Mouse (Mus musculus): ENCODE data around the gene Sh2d1a.

Sh2d1a gene

GRCm38 (mm10) chrX:42502291-42503043 lies at the start of gene Sh2d1a:
Gene Sh2d1a (plus strand): TSS chrX:42502453.
- DNase-seq (ENCODE audit: low read depth, low spot score), result no peak

GRCm38 (mm10) chrX:42453001-42453400 lies 49.3 kb upstream of the Sh2d1a start:
- no peak for DNase-seq (ENCODE audit: low read depth, low spot score)

GRCm38 (mm10) chrX:42454533-42454932 lies 47.7 kb upstream of the Sh2d1a start:
- DNase-seq (ENCODE audit: low read depth, low spot score), result no peak

GRCm38 (mm10) chrX:42489446-42489845 lies 12.8 kb upstream of the Sh2d1a start, which contains the start of gene Tex13c2:
Gene Tex13c2 (plus strand): TSS chrX:42489691.
- no peak for DNase-seq (ENCODE audit: low read depth, low spot score)

GRCm38 (mm10) chrX:42490336-42490735 lies 11.9 kb upstream of the Sh2d1a start:
- peak; percentile 49 for DNase-seq (ENCODE audit: low read depth, low spot score)

- DNase-seq (ENCODE audit: low read depth, low spot score), result no peak
Measured at GRCm38 (mm10) chrX:42500538-42500937, 1.7 kb upstream of the Sh2d1a start.

DNA sequence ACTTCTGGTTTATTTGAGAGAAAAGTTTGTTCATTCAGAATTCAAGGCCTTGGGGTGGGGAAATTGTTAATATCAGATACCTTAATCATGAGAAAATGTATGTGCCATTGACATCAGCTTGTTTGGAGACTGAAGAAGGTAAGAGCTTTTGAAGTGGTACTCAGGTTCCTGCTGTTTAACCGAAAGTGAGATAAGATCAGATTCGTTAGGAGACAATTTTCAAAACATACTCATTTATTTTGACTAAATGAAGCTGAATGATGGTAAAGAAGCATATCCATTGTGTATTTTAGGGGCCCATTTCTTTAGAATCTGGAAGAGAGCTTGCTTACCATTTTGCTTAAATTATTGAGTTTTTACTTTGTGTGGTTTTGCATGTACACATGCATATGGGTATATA lies 8.9 kb downstream of the Sh2d1a start:
- DNase-seq (ENCODE audit: low read depth, low spot score), result no peak

GRCm38 (mm10) chrX:42512567-42512966 lies 10.3 kb downstream of the Sh2d1a start:
- DNase-seq (ENCODE audit: low read depth, low spot score), result no peak

- no peak for DNase-seq (ENCODE audit: low read depth, low spot score)
Measured at GRCm38 (mm10) chrX:42522868-42523267, 20.6 kb downstream of the Sh2d1a start.

GRCm38 (mm10) chrX:42530703-42531102 lies 28.4 kb downstream of the Sh2d1a start:
- peak; percentile 31 for DNase-seq (ENCODE audit: low read depth, low spot score)

- peak; percentile 95 for DNase-seq (ENCODE audit: low read depth, low spot score)
Measured at GRCm38 (mm10) chrX:42540030-42540755, 37.9 kb downstream of the Sh2d1a start.

GRCm38 (mm10) chrX:42540756-42541053 lies 38.5 kb downstream of the Sh2d1a start:
- DNase-seq (ENCODE audit: low read depth, low spot score), result peak; percentile 91

DNA sequence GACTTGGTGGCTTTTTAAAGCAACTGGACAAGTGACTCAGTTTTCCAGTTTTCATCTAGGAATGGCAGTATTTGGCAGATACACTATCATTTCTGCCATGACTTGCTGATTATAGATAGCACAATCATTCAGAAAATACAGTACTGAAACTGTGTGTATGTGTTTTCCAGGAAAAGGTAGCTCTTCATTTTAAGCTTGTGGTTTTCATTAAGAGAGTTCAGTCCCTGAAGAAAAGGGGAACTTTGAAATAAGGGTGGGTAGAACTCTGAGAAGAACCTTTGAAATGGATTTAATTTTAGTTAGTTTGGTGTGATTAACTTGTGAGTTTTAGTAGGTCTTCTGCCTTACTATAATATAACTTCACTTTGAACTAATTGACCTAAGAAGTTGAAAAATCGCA lies 42.8 kb downstream of the Sh2d1a start:
- no peak for DNase-seq (ENCODE audit: low read depth, low spot score)

DNA sequence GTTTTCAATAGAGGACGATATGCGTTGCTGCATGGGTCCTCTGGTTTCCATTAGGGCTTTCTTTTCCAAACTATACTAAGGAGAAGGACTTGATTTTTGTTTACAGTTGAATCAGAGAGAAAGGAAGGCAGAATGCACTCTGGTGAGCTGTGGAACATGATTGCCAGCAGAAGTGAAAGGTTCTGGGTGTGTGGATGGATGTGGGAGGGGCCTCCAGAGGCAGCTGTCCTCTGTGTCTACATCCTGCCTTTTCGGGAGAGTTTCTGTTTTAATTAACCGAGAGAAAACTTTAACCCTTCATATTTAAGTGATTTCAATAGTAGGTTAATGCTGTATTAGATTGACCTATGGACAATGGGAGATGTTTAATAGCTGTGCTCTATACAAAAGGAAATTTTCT lies 46.3 kb downstream of the Sh2d1a start:
- DNase-seq (ENCODE audit: low read depth, low spot score), result no peak

- peak; percentile 79 for DNase-seq (ENCODE audit: low read depth, low spot score)
Measured at GRCm38 (mm10) chrX:42557284-42557683, 55.0 kb downstream of the Sh2d1a start.

DNA sequence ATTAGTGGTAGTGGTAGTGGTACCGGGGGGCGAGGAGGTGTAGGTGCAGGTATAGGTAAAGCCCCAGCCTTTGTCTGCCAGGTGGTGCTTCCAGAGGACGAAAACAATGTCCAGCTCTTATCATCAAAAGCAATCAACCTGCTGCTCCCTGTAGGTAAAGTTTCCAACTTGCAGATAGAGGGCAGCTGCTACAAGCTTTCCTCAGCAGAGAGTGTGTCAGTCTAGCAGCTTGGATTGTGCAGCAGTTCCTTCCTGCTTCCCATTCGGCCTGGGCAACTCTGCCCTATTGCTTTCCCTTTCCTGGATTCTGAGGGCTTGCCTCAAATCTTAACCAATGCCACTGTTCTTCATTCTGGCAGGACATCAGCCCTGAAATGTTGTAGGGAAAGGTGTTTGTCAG lies 56.4 kb downstream of the Sh2d1a start:
- DNase-seq (ENCODE audit: low read depth, low spot score), result peak; percentile 51
